Comparison of ENCODE assay signal across 29 mouse cellular contexts in the genomic region with DNA sequence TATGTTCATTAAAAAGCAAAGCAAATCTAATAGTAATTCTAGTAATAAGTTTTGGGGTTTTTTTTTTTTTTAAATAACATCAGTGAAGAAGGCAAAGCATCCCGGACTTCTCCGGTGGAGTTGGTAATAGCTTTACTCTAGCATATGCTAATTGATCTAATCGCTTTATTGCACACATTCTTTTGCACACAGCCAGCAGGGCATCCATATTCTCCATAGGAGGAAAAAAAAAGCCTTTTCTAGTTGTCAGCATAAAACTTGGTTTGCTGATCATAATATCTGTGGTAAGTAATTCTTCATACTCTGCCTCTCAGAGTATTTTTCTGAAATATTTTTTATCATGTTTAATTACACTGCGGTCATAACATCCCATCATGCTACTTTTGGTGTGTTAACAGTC.
"Had no signal": no experiment of that assay in that cellular context is flagged by ENCODE, and none has a peak within 500 bp of the region (broad histone marks: within the 10 kb centered on the region; RNA-seq: fewer than 3 reads in every experiment).

No protein-coding gene starts in this region.

- ATAC-seq: hindbrain, embryonic 16.5 days; inflammation-experienced regulatory T-cells, adult 6 months; intestine, embryonic 15.5 days had no signal

- H3K9ac ChIP-seq: heart, embryonic 12.5 days; hindbrain, embryonic 12.5 days; hindbrain, embryonic 14.5 days; intestine, embryonic 15.5 days; kidney, embryonic 15.5 days; limb, embryonic 12.5 days; liver, embryonic 13.5 days; liver, embryonic 15.5 days had no signal

- H3K4me3 ChIP-seq: gastrocnemius, adult 2 months; heart, embryonic 10.5 days; heart, embryonic 12.5 days; hindbrain, embryonic 10.5 days; hindbrain, embryonic 12.5 days; intestine, embryonic 15.5 days; kidney, embryonic 15.5 days; left cerebral cortex, adult 2 months; limb, embryonic 10.5 days; limb, embryonic 12.5 days; liver, embryonic 13.5 days; liver, embryonic 15.5 days had no signal

- H3K9me3 ChIP-seq: heart, embryonic 10.5 days; heart, embryonic 12.5 days; hindbrain, embryonic 10.5 days; hindbrain, embryonic 12.5 days; intestine, embryonic 15.5 days; kidney, embryonic 15.5 days; limb, embryonic 10.5 days; limb, embryonic 12.5 days; liver, embryonic 13.5 days; liver, embryonic 15.5 days had no signal

- H3K4me1 ChIP-seq: intestine, embryonic 15.5 days; kidney, embryonic 15.5 days; liver, embryonic 13.5 days; liver, embryonic 15.5 days had no signal

- DNase-seq: gastrocnemius, adult 2 months; gastrocnemius, postnatal 10 days; gastrocnemius, postnatal 25 days; heart, adult 18-20 months; heart, postnatal 10 days; heart, postnatal 4 days; kidney, adult 11 months; kidney, adult 2 months; kidney, adult 9 months; kidney, postnatal 14 days; kidney, postnatal 4 days; layer of hippocampus, adult 9-11 months; liver; liver, embryonic 13.5 days had no signal

- H3K36me3 ChIP-seq: heart, embryonic 12.5 days; hindbrain, embryonic 10.5 days; hindbrain, embryonic 12.5 days; intestine, embryonic 15.5 days; kidney, embryonic 15.5 days; limb, embryonic 10.5 days; limb, embryonic 12.5 days; liver, embryonic 13.5 days; liver, embryonic 15.5 days had no signal

- H3K4me2 ChIP-seq: heart, embryonic 12.5 days; hindbrain, embryonic 12.5 days; hindbrain, embryonic 14.5 days; intestine, embryonic 15.5 days; kidney, embryonic 15.5 days; limb, embryonic 12.5 days; liver, embryonic 11.5 days; liver, embryonic 13.5 days; liver, embryonic 15.5 days had no signal

- H3K27me3 ChIP-seq: heart, embryonic 12.5 days; hindbrain, embryonic 12.5 days; intestine, embryonic 15.5 days; kidney, embryonic 15.5 days; limb, embryonic 12.5 days; liver, embryonic 13.5 days; liver, embryonic 15.5 days had no signal

- H3K27ac ChIP-seq: gastrocnemius, adult 2 months; heart, embryonic 10.5 days; hindbrain, embryonic 10.5 days; hindbrain, embryonic 12.5 days; hindbrain, embryonic 14.5 days; intestine, embryonic 15.5 days; kidney, embryonic 15.5 days; kidney, postnatal 0 days; left cerebral cortex, adult 2 months; limb, embryonic 10.5 days; limb, embryonic 12.5 days; liver, embryonic 13.5 days; liver, embryonic 15.5 days had no signal
